23 mouse cellular contexts compared by ENCODE assay signal in genomic region chr13:8956873-8957272, GRCm38 (mm10). TPM values are rescaled to one million over a fixed set of nuclear protein-coding genes. Genes with fewer than 3 reads are reported as not detected.
"Had no signal": no experiment of that assay in that cellular context is flagged by ENCODE, and none has a peak within 500 bp of the region (broad histone marks: within the 10 kb centered on the region; RNA-seq: fewer than 3 reads in every experiment).

No protein-coding gene starts in this region.

RNA-seq across cellular contexts. Expression of gene Idi2, which starts 4.2 kb away (rescaled TPM):
- total RNA-seq: layer of hippocampus, adult 18-20 months; layer of hippocampus, postnatal 14 days; left cerebral cortex, adult 8-10 months; left cerebral cortex, postnatal 14 days; left cerebral cortex, postnatal 4 days; megakaryocyte, adult 5-6 weeks; monocyte, adult 5-6 weeks; neutrophil, adult 5-6 weeks had no signal
- polyA plus RNA-seq: intestine, postnatal 0 days; kidney, adult 2 months; kidney, embryonic 14.5 days; limb, embryonic 12.5 days; liver, embryonic 15.5 days; lung, adult 2 months; midbrain, embryonic 13.5 days; midbrain, embryonic 16.5 days; neural tube, embryonic 13.5 days; stomach, embryonic 16.5 days; testis, adult 2 months; urinary bladder, adult 2 months had no signal

RNA-seq across cellular contexts. Expression of gene Gm9745, which starts 8.8 kb away (rescaled TPM):
- total RNA-seq: layer of hippocampus, adult 18-20 months; layer of hippocampus, postnatal 14 days; left cerebral cortex, postnatal 14 days; left cerebral cortex, postnatal 4 days; megakaryocyte, adult 5-6 weeks; monocyte, adult 5-6 weeks; neutrophil, adult 5-6 weeks had no signal
- polyA plus RNA-seq: intestine, postnatal 0 days; kidney, adult 2 months; kidney, embryonic 14.5 days; limb, embryonic 12.5 days; limb, embryonic 15.5 days; liver, embryonic 15.5 days; lung, adult 2 months; lung, embryonic 16.5 days; midbrain, embryonic 10.5 days; midbrain, embryonic 13.5 days; midbrain, embryonic 16.5 days; neural tube, embryonic 13.5 days; stomach, embryonic 16.5 days; testis, adult 2 months; urinary bladder, adult 2 months had no signal
